Mouse (Mus musculus) right cerebral cortex, postnatal 25 days (tissue): ENCODE measurements at regions not wholly inside any gene's neighbourhood (a gene's known extent, or its start where the extent isn't known, plus 50 kb on each side); places are given as distances from the start of the nearest gene placed in this dataset.
A peak's percentile ranks its signal among the peaks of the same experiment; 100 is the strongest.

Experiments
- DNase-seq: peaks from one replicate; pipeline ENCODE4 v3.0.0; 2022

DNA sequence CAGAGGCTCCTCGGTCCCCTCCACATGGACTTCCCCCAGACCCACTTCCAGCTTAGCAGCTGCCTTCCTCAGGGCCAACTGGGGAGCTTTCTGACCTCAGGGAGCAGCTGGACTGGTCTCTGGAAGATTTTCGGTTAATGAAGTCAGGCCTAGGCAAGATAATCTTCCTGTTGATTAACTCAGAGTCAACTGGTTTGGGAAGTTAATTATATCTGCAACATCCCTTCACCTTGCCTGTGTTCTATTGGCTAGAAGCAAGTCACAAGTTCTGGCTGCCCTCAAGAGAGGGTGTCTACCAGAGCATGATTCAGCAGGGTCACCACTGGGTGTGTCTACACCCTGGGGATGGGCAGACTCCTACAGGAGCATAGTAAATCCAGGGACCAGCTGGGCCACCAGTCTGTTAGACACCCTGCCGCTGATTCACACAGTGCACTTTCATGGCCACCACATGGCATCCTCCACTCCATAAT lies 53.9 kb upstream of the Maml3 start:
- no peak for DNase-seq

DNA sequence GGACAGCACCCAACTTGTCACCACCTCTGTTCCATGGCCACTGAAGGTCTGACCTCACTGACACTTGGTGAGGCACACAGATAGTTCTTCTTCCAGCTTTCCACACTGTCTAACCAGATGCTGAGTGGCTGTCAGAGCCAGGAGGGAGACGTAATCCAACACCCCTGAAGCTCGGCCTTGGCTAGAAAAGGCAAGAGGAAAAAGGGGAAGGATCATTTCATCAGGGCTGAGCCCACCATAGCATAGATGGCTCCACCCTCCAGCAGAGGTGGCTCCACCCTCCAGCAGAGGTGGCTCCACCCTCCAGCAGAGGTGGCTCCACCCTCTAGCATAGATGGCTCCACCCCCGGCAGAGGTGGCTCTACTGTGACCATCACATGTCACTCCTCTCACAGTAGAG lies 56.8 kb upstream of the Maml3 start:
- DNase-seq, result no peak

GRCm38 (mm10) chr3:52163990-52164389 lies 59.1 kb upstream of the Maml3 start:
- no peak for DNase-seq

GRCm38 (mm10) chr3:52167420-52167819 lies 62.5 kb upstream of the Maml3 start:
- DNase-seq, result no peak

GRCm38 (mm10) chr3:52170847-52171246 lies 66.0 kb upstream of the Maml3 start:
- DNase-seq, result no peak

DNA sequence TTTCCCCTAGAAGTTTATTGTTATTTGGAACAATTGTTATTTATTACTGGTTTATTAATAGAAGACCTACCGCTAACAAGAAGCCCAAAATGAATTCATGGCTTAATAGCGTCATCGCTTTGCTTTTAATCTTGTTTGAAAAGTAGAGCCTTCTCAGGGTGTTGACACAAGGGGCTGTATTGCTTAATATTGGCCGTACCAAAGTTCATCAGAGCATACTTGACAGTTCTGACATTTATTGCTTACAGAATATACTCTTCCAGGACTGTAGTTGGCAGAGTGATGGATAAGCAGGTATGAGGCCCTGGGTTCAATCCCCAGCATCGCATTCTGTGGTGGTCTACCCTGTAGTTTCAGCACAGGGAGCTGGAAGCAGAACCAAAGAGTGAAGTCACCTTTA lies 66.4 kb upstream of the Maml3 start:
- no peak for DNase-seq

GRCm38 (mm10) chr3:52173490-52173889 lies 68.6 kb upstream of the Maml3 start:
- DNase-seq, result no peak

GRCm38 (mm10) chr3:52176108-52176507 lies 71.2 kb upstream of the Maml3 start:
- DNase-seq, result peak; percentile 18

GRCm38 (mm10) chr3:52178851-52179250 lies 74.0 kb upstream of the Maml3 start:
- no peak for DNase-seq

DNA sequence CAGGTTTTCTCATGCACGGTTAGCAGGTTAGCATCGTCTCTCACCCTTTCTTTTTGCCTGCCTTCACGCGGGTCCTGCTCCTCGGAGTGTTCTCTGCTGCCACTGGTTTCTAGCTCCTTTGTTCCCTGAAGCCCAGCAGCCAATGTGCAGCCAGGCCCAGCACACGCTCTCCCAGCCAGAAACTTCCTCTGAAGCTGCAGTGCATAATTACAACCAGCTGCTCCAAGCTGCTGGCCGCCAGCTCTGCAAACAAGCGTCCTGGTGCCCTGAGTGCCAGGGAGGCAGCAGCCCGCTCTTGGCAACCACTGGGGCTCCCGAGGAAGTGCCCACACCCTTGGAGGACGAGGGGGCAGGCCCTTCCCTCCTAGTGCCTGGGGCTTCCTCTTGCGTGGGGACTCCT lies 74.8 kb upstream of the Maml3 start:
- DNase-seq, result peak; percentile 62

- DNase-seq, result no peak
Observed at GRCm38 (mm10) chr3:52180306-52180705, 75.4 kb upstream of the Maml3 start.

DNA sequence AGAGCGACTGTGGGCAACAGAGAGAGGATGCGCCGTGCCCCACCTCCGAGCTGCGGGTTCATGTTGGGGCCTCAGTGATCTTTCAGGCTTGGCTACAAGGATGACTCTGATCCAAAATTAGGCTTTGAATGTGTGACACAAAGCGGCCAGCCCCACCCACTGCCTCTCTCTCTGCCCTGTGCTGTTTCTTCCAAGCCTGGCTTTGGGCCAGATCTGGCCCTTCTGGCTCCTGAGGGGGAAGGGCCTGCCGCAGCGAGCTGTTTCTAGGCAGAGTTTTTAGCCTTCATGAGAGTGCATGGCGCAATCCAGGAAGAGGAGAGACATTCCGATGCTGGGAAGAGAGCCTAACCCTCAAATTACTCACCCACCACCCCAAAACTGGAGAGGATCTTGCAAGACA lies 75.9 kb upstream of the Maml3 start:
- peak; percentile 27 for DNase-seq

GRCm38 (mm10) chr3:52181326-52182101 lies 76.6 kb upstream of the Maml3 start:
- DNase-seq, result no peak

DNA sequence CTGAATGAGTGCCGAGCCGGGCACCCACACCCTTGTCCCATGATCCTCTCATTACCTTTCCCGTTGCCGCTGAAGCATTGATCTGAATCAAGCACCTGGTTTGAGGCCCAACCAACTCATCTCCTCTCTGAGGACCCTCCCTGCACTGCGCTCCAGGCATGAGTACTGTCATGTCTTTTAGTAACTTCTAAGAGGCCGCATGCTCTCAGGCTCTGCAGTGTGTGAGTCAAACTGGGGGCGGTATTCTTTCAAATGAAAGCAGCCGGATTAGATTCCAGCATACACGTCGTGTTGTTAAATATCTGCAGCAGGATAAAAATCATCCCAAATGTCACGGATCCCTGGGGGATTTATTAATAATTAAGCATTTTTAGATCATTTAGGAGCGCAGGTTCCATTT lies 79.4 kb upstream of the Maml3 start:
- DNase-seq, result no peak

GRCm38 (mm10) chr3:52185351-52185750 lies 80.5 kb upstream of the Maml3 start:
- DNase-seq, result no peak

DNA sequence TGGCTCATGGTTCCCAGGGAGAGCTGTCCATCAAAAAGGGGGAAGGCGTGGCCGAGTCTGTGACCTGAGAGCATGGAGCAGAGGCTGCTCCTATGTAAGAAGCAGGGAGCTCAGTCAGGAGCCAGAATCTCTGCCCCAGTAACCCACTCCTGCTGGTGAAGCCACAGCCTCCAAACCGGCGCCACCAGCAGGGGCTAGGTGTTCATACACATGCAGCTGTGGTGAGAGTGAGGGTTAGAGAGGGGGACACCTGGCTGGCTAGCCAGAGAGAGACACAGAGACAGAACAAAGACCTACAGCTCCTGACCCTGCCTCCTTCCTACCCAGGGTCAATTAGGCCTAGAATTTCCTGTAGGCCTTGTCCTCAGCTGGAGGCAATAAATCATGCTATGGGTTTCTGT lies 80.7 kb upstream of the Foxo1 start:
- DNase-seq, result no peak

DNA sequence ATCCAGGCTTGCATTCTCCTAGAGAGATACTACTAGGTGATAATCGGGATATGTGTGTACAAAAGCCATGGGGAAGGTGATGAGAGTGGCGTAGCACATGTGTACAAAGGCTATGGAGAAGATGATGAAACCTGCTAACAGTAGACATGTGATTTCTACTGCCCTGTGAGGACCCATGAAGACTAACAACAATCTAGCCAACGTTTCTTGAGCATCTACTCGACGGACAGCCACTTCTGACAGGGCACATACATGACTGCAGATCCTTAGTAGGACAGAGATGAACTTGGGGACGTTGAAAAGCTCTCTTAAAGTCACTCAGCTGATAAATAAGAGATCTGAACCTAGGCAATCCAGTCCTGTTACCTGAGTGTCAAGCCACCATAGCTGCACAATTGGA lies 79.8 kb upstream of the Foxo1 start:
- no peak for DNase-seq

GRCm38 (mm10) chr3:52189016-52189415 lies 79.1 kb upstream of the Foxo1 start:
- no peak for DNase-seq

DNA sequence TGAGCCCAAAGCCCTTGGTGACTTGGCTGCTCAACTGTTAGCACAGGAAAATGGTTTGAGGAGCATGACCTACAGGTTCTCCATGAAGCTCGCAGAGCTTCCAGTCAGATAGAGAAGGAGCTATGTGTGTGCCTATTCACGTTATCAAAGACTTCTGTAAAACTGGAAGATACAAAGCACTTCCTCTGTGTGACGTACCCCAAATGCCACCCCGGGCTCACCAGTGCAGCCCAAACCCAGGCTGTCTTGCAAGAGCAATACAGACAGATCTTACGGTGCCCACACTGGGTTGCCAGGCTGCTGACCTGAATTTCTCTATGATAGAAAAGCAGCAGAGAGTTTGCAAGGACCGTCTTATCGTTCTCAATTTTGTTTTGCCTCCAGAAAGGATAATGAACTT lies 78.1 kb upstream of the Foxo1 start:
- no peak for DNase-seq

DNA sequence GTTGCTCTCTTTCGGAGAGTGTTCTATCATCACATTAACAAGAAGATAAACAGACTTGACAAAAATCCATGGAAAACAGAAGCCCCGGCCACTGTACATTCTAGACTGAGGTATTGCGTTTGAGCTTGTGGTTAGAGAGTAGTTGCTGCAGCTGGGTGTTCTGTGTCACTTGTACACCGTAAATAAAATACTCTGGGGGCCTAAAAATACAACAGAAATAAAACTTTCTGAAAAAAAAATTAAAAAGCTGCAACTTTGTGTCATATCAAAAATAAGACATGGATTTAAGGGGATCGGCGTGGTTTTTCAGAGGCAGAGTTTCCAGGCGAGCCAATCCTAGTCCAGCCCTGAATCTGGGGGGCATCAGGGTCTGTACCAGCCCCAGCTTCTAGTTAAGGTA lies 75.1 kb upstream of the Foxo1 start:
- no peak for DNase-seq

DNA sequence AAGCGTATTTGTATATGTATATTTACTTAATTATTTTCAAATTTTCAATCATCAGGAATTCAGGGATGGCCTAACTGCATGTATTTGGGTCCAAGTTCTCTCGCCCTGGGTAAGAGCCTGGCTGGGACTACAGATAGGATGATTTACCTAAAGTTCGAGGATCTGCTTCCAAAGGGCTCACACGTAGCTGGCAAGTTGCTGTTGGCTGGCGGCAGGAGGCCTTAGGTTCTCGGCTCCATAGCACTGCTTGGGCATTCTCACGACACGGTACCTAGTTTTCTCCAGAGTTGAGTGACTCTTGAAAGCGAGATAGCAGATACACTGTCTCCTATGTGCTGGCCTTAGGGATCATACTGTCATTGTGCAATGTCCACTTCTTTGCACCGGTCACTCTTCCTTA lies 73.9 kb upstream of the Foxo1 start:
- no peak for DNase-seq

- DNase-seq, result no peak
Observed at GRCm38 (mm10) chr3:52195486-52195885, 72.7 kb upstream of the Foxo1 start.

- DNase-seq, result peak; percentile 72
Observed at GRCm38 (mm10) chr3:52196047-52196935, 71.8 kb upstream of the Foxo1 start.

DNA sequence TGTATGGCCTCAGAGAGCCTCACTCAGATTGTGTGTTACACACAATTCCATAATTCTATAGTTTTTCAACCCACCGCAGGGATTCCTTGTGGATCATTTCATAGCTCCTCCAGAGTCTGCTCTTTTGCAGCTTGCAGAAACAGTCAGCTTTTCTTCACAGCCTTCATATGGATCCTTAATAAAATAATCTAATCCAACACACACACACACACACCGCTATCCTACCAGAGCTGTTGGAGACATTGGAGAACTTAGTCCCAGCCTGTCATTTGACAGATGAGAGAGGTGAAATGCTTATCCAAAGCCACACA lies 71.2 kb upstream of the Foxo1 start:
- DNase-seq, result no peak
